Mouse (Mus musculus): ENCODE results near the gene Gm10720.
"Not testable (repeated sequence)": the region's sequence is repeated elsewhere in the genome, so short reads cannot be mapped to it uniquely, and the experiment has no call there.

The Gm10720 gene

DNA sequence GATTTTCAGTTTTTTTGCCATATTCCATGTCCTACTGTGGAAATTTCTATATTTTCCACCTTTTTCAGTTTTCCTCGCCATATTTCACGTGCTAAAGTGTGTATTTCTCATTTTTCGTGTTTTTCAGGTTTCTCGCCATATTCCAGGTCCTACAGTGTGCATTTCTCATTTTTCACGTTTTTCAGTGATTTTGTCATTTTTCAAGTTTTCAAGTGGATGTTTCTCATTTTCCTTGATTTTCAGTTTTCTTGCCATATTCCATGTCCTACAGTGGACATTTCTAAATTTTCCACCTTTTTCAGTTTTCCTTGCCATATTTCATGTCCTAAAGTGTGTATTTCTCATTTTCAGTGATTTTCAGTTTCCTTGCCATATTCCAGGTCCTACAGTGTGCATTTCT, 10.7 kb downstream of the Gm10720 start:
- not testable (repeated sequence) for DNase-seq

DNA sequence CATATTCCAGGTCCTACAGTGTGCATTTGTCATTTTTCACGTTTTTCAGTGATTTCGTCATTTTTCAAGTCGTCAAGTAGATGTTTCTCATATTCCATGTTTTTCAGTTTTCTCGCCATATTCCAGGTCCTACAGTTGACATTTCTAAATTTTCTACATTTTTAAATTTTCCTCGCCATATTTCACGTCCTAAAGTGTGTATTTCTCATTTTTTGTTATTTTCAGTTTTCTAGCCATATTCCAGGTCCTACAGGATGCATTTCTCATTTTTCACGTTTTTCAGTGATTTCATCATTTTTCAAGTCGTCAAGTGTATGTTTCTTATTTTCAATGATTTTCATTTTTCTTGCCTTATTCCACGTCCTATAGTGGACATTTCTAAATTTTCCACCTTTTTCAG, 11.3 kb downstream of the Gm10720 start:
- DNase-seq, result not testable (repeated sequence)

DNA sequence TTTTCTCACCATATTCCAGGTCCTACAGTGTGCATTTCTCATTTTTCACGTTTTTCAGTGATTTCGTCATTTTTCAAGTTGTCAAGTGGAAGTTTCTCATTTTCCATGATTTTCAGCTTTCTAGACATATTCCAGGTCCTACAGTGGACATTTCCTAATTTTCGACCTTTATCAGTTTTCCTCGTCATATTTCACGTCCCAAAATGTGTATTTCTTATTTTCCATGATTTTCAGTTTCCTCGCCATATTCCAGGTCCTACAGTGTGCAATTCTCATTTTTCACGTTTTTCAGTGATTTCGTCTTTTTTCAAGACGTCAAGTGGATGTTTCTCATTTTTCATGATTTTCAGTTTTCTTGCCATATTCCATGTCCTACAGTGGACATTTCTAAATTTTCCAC, 11.7 kb downstream of the Gm10720 start:
- not testable (repeated sequence) for DNase-seq

DNA sequence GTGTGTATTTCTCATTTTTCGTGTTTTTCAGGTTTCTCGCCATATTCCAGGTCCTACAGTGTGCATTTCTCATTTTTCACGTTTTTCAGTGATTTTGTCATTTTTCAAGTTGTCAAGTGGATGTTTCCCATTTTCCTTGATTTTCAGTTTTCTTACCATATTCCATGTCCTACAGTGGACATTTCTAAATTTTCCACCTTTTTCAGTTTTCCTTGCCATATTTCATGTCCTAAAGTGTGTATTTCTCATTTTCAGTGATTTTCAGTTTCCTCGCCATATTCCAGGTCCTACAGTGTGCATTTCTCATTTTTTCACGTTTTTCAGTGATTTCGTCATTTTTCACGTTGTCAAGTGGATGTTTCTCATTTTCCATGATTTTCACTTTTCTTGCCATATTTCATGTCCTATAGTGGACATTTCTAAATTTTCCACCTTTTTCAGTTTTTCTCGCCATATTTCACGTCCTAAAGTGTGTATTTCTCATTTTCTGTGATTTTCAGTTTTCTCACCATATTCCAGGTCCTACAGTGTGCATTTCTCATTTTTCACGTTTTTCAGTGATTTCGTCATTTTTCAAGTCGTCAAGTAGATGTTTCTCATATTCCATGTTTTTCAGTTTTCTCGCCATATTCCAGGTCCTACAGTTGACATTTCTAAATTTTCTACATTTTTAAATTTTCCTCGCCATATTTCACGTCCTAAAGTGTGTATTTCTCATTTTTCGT, 14.0 kb downstream of the Gm10720 start:
- DNase-seq, result peak; percentile 22

DNA sequence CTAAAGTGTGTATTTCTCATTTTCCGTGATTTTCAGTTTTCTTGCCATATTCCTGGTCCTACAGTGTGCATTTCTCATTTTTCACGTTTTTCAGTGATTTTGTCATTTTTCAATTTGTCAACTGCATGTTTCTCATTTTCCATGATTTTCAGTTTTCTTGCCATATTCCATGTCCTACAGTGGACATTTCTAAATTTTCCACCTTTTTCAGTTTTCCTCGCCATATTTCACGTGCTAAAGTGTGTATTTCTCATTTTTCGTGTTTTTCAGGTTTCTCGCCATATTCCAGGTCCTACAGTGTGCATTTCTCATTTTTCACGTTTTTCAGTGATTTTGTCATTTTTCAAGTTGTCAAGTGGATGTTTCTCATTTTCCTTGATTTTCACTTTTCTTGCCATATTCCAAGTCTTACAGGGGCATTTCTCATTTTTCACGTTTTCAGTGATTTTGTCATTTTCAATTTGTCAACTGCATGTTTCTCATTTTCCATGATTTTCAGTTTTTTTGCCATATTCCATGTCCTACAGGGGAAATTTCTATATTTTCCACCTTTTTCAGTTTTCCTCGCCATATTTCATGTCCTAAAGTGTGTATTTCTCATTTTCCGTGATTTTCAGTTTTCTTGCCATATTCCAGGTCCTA, 15.3 kb downstream of the Gm10720 start:
- not testable (repeated sequence) for DNase-seq

DNA sequence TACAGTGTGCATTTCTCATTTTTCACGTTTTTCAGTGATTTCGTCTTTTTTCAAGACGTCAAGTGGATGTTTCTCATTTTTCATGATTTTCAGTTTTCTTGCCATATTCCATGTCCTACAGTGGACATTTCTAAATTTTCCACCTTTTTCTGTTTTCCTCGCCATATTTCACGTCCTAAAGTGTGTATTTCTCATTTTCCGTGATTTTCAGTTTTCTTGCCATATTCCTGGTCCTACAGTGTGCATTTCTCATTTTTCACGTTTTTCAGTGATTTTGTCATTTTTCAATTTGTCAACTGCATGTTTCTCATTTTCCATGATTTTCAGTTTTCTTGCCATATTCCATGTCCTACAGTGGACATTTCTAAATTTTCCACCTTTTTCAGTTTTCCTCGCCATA, 18.8 kb downstream of the Gm10720 start, which contains the start of gene Gm17535:
Gene Gm17535 (plus strand): TSS at position 301 of the 400 bp plus-strand sequence.
- not testable (repeated sequence) for DNase-seq

DNA sequence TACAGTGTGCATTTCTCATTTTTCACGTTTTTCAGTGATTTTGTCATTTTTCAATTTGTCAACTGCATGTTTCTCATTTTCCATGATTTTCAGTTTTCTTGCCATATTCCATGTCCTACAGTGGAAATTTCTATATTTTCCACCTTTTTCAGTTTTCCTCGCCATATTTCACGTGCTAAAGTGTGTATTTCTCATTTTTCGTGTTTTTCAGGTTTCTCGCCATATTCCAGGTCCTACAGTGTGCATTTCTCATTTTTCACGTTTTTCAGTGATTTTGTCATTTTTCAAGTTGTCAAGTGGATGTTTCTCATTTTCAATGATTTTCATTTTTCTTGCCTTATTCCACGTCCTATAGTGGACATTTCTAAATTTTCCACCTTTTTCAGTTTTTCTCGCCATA, 21.1 kb downstream of the Gm10720 start, which contains the start of gene Gm10715:
Gene Gm10715 (plus strand): TSS at position 301 of the 400 bp plus-strand sequence.
- not testable (repeated sequence) for DNase-seq

DNA sequence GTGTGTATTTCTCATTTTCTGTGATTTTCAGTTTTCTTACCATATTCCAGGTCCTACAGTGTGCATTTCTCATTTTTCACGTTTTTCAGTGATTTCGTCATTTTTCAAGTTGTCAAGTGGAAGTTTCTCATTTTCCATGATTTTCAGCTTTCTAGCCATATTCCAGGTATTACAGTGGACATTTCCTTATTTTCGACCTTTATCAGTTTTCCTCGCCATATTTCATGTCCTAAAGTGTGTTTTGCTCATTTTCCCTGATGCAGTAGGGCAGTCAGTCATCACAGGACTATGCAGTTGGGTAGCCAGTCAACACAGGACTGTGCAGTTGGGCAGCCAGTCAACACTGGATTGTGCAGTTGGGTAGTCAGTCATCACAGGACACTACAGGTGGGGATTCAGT, 22.7 kb downstream of the Gm10720 start:
- DNase-seq, result not testable (repeated sequence)

All from kidney, adult 9 months (tissue).